Mouse (Mus musculus): ENCODE data around the gene Tlr7. TPM values are rescaled to one million over a fixed set of nuclear protein-coding genes. Genes with fewer than 3 reads are reported as not detected.

Gene Tlr7
- polyA plus RNA-seq, 2 experiments = 0.85 to 0.94 TPM

- H3K4me3 ChIP-seq (replicated peaks; ENCODE audit: low read length) = no peak overlapping the region
- no peaks in the 10 kb centered on the region for H3K4me1 ChIP-seq (ENCODE audit: control insufficient read depth, insufficient read depth, low read length)
- H3K9me3 ChIP-seq (ENCODE audit: control insufficient read depth, low read length) = no peaks in the 10 kb centered on the region
- no peaks in the 10 kb centered on the region for H3K27me3 ChIP-seq (ENCODE audit: control insufficient read depth, insufficient read depth, low read length)
- H3K9ac ChIP-seq (ENCODE audit: low read depth, low read length, severe bottlenecking) = no peak overlapping the region
- TF ChIP-seq POLR2A (IDR thresholded peaks at IDR 0.05; ENCODE audit: borderline replicate concordance, extremely low read depth, insufficient read depth, insufficient read length) = no peak
- no peak for ATAC-seq (ENCODE audit: low FRiP score, low read depth)
- no peak overlapping the region for H3K27ac ChIP-seq (replicated peaks; ENCODE audit: low read depth, low read length)
- 93% methylated on average over 2 of the region's 2 CpGs for WGBS
- H3K36me3 ChIP-seq (ENCODE audit: control insufficient read depth, insufficient read depth, low read length) = no peaks in the 10 kb centered on the region
- no peak overlapping the region for H3K4me2 ChIP-seq (replicated peaks; ENCODE audit: low read depth, low read length, severe bottlenecking)
- DNase-seq (ENCODE audit: low spot score) = no peak
Measured at GRCm38 (mm10) chrX:167353617-167354016, 23.3 kb upstream of the Tlr7 start.

GRCm38 (mm10) chrX:167346440-167346839, 16.1 kb upstream of the Tlr7 start:
- 79% methylated on average over 1 of the region's 1 CpGs for WGBS
- no peak for TF ChIP-seq POLR2A (IDR thresholded peaks at IDR 0.05; ENCODE audit: borderline replicate concordance, extremely low read depth, insufficient read depth, insufficient read length)
- ATAC-seq (ENCODE audit: low FRiP score, low read depth) = no peak

GRCm38 (mm10) chrX:167344356-167344755, 14.0 kb upstream of the Tlr7 start:
- no peaks in the 10 kb centered on the region for H3K36me3 ChIP-seq (ENCODE audit: control insufficient read depth, insufficient read depth, low read length)
- H3K27me3 ChIP-seq (ENCODE audit: control insufficient read depth, insufficient read depth, low read length) = no peaks in the 10 kb centered on the region
- WGBS = 86% methylated on average over 1 of the region's 1 CpGs
- H3K4me2 ChIP-seq (replicated peaks; ENCODE audit: low read depth, low read length, severe bottlenecking) = no peak overlapping the region
- no peak for ATAC-seq (ENCODE audit: low FRiP score, low read depth)
- DNase-seq (ENCODE audit: low spot score) = no peak
- H3K9ac ChIP-seq (ENCODE audit: low read depth, low read length, severe bottlenecking) = no peak overlapping the region
- no peak overlapping the region for H3K4me3 ChIP-seq (replicated peaks; ENCODE audit: low read length)
- TF ChIP-seq POLR2A (IDR thresholded peaks at IDR 0.05; ENCODE audit: borderline replicate concordance, extremely low read depth, insufficient read depth, insufficient read length) = no peak
- no peak overlapping the region for H3K27ac ChIP-seq (replicated peaks; ENCODE audit: low read depth, low read length)
- H3K4me1 ChIP-seq (ENCODE audit: control insufficient read depth, insufficient read depth, low read length) = no peaks in the 10 kb centered on the region
- no peaks in the 10 kb centered on the region for H3K9me3 ChIP-seq (ENCODE audit: control insufficient read depth, low read length)

More at GRCm38 (mm10) chrX:167346440-167346839, 16.1 kb upstream of the Tlr7 start:
- Histone ChIP-seq H3K4me2 (replicated peaks; ENCODE audit: low read depth, low read length, severe bottlenecking) (no peak overlapping the region), H3K36me3 (ENCODE audit: control insufficient read depth, insufficient read depth, low read length) (no peaks in the 10 kb centered on the region), H3K9ac (ENCODE audit: low read depth, low read length, severe bottlenecking) (no peak overlapping the region), H3K27ac (replicated peaks; ENCODE audit: low read depth, low read length) (no peak overlapping the region), H3K9me3 (ENCODE audit: control insufficient read depth, low read length) (no peaks in the 10 kb centered on the region), H3K27me3 (ENCODE audit: control insufficient read depth, insufficient read depth, low read length) (no peaks in the 10 kb centered on the region), H3K4me3 (replicated peaks; ENCODE audit: low read length) (no peak overlapping the region), H3K4me1 (ENCODE audit: control insufficient read depth, insufficient read depth, low read length) (no peaks in the 10 kb centered on the region)
- no peak for DNase-seq (ENCODE audit: low spot score)

- H3K4me2 ChIP-seq (replicated peaks; ENCODE audit: low read depth, low read length, severe bottlenecking) = no peak overlapping the region
- H3K9ac ChIP-seq (ENCODE audit: low read depth, low read length, severe bottlenecking) = no peak overlapping the region
- H3K9me3 ChIP-seq (ENCODE audit: control insufficient read depth, low read length) = no peaks in the 10 kb centered on the region
- TF ChIP-seq POLR2A (IDR thresholded peaks at IDR 0.05; ENCODE audit: borderline replicate concordance, extremely low read depth, insufficient read depth, insufficient read length) = no peak
- no peaks in the 10 kb centered on the region for H3K4me1 ChIP-seq (ENCODE audit: control insufficient read depth, insufficient read depth, low read length)
- ATAC-seq (ENCODE audit: low FRiP score, low read depth) = no peak
- WGBS = 83% methylated on average over 3 of the region's 3 CpGs
- H3K27ac ChIP-seq (replicated peaks; ENCODE audit: low read depth, low read length) = no peak overlapping the region
- no peak overlapping the region for H3K4me3 ChIP-seq (replicated peaks; ENCODE audit: low read length)
- H3K27me3 ChIP-seq (ENCODE audit: control insufficient read depth, insufficient read depth, low read length) = no peaks in the 10 kb centered on the region
- DNase-seq (ENCODE audit: low spot score) = no peak
- H3K36me3 ChIP-seq (ENCODE audit: control insufficient read depth, insufficient read depth, low read length) = no peaks in the 10 kb centered on the region
Measured at GRCm38 (mm10) chrX:167341811-167342210, 11.5 kb upstream of the Tlr7 start.

- DNase-seq (ENCODE audit: low spot score) (no peak), ATAC-seq (ENCODE audit: low FRiP score, low read depth) (no peak)
- no peak for TF ChIP-seq POLR2A (IDR thresholded peaks at IDR 0.05; ENCODE audit: borderline replicate concordance, extremely low read depth, insufficient read depth, insufficient read length)
- Histone ChIP-seq H3K4me1 (ENCODE audit: control insufficient read depth, insufficient read depth, low read length) (no peaks in the 10 kb centered on the region), H3K9ac (ENCODE audit: low read depth, low read length, severe bottlenecking) (no peak overlapping the region), H3K4me3 (replicated peaks; ENCODE audit: low read length) (no peak overlapping the region), H3K36me3 (ENCODE audit: control insufficient read depth, insufficient read depth, low read length) (no peaks in the 10 kb centered on the region), H3K9me3 (ENCODE audit: control insufficient read depth, low read length) (no peaks in the 10 kb centered on the region), H3K27ac (replicated peaks; ENCODE audit: low read depth, low read length) (no peak overlapping the region), H3K27me3 (ENCODE audit: control insufficient read depth, insufficient read depth, low read length) (no peaks in the 10 kb centered on the region), H3K4me2 (replicated peaks; ENCODE audit: low read depth, low read length, severe bottlenecking) (no peak overlapping the region)
- 91% methylated on average over 2 of the region's 2 CpGs for WGBS
Measured at GRCm38 (mm10) chrX:167340190-167340589, 9.8 kb upstream of the Tlr7 start.

- no peaks in the 10 kb centered on the region for H3K4me1 ChIP-seq (ENCODE audit: control insufficient read depth, insufficient read depth, low read length)
- H3K36me3 ChIP-seq (ENCODE audit: control insufficient read depth, insufficient read depth, low read length) = no peaks in the 10 kb centered on the region
- no peak overlapping the region for H3K4me3 ChIP-seq (replicated peaks; ENCODE audit: low read length)
- no peak overlapping the region for H3K4me2 ChIP-seq (replicated peaks; ENCODE audit: low read depth, low read length, severe bottlenecking)
- no peak overlapping the region for H3K9ac ChIP-seq (ENCODE audit: low read depth, low read length, severe bottlenecking)
- DNase-seq (ENCODE audit: low spot score) (no peak), ATAC-seq (ENCODE audit: low FRiP score, low read depth) (no peak)
- no peaks in the 10 kb centered on the region for H3K27me3 ChIP-seq (ENCODE audit: control insufficient read depth, insufficient read depth, low read length)
- H3K27ac ChIP-seq (replicated peaks; ENCODE audit: low read depth, low read length) = no peak overlapping the region
- no peaks in the 10 kb centered on the region for H3K9me3 ChIP-seq (ENCODE audit: control insufficient read depth, low read length)
- WGBS = 92% methylated on average over 1 of the region's 1 CpGs
- no peak for TF ChIP-seq POLR2A (IDR thresholded peaks at IDR 0.05; ENCODE audit: borderline replicate concordance, extremely low read depth, insufficient read depth, insufficient read length)
Measured at GRCm38 (mm10) chrX:167337990-167338389, 7.6 kb upstream of the Tlr7 start.
